Mouse (Mus musculus): ENCODE results near the gene 2310022B05Rik.
A peak's percentile ranks its signal among the peaks of the same experiment; 100 is the strongest.

Gene 2310022B05Rik

DNA sequence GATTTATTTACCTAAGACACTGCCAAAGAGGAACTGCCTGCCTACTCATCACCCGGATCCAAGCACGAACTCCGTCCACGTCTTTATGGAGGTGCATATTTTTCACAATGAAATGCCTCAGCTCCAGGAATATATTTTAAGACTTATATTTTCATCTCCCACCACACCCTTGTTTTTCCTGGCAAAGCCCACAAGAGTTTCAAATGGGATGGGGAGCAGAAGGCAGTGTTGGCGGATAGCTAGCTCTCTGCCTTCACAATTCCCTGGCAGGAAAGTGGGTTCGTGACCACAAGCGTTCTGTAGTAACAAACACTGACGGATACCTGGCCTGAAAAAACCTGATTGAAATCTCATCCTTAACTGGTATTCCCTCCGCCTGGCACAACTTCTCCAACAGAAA is 1.4 kb downstream of the 2310022B05Rik start:
- peak in 1 of 2 experiments; percentile 14 for DNase-seq (ENCODE audit: low spot score in 2 of 2)

DNA sequence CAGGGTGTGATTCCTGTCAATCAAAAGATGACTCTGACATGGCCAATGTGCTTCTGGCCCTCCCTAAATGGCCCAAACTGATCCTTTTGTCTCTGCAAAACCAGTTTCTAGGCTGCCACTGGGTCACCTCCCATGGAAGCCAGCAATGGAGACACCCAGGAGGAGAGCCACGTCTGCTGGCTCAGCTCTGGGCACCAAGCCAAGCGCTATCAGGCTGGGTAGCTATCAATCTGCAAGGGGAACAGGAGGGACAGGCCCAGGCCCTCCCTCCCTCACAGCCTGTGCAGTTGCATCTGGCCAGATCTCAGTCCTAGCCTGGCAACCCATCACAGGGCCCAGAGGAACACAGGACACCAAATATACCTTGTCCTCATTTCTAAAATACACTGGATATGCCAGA is 4.8 kb downstream of the 2310022B05Rik start:
- peak; percentile 77 to 83 for DNase-seq (ENCODE audit: low spot score in 2 of 2)

DNA sequence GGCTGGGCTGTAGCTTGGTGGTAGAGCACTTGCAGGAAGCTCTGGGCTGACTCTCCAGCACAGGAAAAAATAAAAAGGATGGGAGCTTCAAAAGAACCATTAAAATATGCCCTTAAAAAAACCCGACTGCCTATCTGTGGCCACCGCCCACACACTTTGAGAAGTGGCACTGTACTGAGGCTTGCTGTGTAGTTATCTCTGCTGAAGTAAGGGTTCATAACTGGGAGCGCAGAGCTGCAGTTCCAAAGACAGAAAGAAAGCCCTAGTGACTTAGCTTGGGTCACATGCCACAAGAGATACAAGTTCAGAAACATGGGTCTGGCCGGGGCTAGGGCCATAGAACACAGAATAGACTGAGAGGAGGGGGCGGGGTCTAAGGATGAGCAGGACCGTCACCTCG is 5.2 kb downstream of the 2310022B05Rik start:
- DNase-seq (ENCODE audit: low spot score in 2 of 2): no peak

DNA sequence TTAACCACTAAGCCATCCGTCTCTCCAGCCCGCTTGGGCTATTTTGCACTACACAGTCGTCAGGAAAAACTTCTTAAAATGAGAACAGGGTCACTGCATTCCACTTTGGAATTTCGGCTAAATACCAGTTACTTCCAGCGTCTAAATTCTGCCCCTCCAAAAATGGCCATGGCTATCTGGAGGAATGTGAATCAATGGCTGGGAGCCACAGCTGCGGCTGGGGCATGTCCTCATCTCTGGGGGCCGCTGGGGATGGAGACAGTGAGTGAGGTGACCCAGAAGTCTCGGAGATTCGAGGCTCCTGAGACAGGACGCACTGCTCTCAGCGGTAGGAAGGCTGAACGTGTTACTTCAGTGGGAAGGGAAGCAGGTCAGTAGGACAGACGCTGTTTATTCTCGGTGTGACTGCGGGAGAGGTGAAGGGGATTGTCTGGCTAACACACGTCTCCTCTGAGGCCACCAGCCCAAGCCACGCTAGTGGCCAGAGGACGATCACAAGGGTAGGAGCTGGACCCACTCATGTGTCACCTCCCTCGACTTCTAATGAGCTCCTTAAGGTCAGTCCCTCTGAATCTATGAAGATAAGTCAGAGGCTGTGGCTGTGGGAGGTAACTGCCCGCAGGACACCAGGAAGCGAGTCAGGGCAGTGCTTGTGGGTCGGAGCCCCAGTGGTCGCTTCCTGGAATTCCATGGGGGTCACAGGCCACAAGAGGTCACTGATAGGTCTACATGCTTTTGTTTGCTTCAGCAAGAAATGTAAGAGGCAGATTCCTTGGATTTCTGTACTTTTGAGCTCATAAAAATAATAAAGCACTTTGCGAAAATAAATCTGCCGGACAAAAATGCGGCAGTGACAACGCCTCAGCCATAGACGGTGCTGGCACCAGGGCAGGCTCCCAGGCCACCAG is 9.3 kb downstream of the 2310022B05Rik start:
- DNase-seq (ENCODE audit: low spot score in 2 of 2): no peak

DNA sequence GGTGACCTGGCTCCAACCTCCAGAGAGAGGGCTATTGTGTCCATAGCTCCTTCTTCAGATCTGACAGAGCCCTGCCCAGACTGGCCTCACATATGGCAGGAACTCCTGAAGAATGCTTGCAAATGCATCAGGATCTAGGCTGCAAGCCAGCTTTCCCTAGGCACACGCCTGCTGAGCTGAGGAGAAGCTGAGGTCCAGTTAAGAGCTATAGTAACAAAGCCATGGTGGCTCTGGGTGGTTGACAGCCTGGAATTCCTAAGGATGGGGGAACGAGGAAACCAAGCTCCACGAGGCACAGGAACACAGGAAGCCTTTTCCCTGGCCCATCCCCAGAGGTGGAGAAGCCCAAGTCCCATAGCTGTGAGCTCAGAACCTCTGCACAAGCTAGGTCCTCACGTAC is 10.6 kb downstream of the 2310022B05Rik start:
- no peak for DNase-seq (ENCODE audit: low spot score in 2 of 2)

DNA sequence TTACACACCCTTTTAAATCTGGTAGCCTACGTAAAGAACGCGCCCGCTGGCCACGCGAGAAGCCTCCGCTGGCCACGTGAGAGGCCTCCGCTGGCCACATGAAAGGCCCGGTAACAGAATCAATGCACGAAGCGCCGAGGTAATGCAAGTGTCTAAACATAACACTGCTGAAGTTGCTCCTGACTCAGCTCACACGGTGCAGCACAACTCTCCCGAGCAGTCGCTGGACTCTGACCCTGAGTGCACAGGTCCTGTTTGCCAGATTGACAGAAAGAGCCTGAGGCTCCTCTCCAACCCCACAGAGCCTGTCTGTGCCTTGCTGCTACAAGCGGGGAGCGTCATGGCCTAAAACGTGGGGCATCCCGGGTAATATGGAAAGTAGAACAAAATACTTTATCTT is 11.4 kb downstream of the 2310022B05Rik start:
- DNase-seq (ENCODE audit: low spot score in 2 of 2): no peak

DNA sequence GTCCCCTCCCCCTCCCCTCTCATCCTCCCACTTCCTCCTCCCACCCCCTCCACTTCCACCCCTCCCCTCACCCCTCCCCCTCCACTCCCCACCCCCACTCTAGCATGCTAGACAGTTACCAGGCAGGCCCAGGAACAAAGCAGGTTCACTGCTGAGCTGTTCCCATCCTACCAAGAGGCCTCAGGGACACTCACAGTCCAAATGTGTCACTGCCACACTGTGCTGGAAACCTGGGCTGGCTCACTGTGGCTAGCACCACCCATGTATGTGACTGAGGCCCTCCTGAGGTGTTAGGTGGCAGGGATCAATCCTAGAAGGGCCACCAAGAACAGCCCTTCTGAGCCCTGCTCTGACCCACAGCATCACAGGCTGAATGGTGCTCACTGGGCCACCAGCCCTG is 14.9 kb downstream of the 2310022B05Rik start:
- no peak for DNase-seq (ENCODE audit: low spot score in 2 of 2)

DNA sequence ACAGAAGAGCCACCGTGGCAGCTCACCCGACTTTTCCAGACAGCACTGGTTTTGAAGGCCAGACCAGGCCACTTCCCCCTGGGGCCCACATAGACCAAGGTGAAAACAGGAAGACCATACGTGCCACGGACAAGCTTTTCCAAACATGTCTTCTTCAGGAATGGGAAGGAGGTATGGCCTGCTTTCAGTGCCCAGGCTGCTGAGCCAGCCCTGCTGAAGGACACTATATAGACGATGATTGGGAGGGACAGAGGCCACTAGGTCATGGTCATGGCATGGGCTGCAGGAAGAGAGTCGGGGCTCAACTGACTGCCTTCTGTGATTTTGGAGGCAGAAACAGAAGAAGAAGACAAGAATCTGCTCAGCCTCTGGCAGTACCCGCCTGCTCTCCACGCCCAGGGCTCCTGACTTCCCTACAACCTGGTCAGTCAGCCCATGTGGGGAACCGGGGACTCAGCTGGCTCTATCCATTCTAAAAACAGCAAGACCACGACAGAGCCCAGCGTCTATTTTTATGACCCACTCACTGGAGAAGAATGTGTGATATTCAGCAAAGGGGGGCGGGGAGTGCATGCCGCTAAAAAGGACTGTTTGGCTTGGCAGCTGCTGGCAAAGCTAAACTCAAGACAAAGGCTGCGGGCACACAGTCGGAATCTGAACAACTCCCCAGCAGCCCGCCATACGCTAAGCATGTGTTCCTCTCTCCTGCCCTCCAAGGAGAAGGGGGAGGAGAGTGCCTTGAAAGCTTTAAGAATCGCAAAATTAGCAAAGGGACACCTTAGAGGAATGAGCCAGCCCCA is 19.4 kb downstream of the 2310022B05Rik start:
- DNase-seq (ENCODE audit: low spot score in 2 of 2): peak; percentile 15 to 28

DNA sequence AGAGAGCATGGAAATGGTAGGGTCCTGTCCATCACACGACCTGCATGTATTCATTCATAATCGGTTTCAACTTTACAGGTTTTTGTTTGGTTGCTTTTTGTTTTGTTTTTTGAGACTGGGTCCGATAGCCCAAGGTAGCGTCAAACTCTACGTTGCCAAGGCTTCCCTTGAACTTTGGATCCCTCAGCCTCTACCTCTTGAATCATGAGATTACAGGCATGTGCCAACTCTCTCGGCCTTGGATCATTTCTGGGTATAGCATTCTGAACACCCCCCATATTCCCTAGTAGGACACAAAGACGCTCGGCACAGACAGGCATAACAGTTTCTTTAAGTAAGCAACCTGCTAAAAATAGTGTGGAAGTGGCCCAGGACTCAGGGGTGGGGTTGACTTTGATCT is 21.6 kb downstream of the 2310022B05Rik start:
- DNase-seq (ENCODE audit: low spot score in 2 of 2): no peak

DNA sequence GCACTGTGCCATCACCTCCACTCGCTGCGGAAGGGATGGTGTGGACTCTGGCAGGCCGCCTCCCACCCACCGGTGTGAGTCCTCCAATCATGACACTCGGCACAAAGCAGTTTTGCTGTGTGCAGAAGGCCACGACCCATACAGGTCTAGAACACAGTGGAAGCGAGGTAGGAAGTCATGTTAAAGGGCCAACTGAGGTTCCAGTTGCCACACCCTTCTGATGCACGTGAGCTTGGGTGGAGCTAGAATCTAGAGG is 28.0 kb downstream of the 2310022B05Rik start:
- no peak for DNase-seq (ENCODE audit: low spot score in 2 of 2)

DNA sequence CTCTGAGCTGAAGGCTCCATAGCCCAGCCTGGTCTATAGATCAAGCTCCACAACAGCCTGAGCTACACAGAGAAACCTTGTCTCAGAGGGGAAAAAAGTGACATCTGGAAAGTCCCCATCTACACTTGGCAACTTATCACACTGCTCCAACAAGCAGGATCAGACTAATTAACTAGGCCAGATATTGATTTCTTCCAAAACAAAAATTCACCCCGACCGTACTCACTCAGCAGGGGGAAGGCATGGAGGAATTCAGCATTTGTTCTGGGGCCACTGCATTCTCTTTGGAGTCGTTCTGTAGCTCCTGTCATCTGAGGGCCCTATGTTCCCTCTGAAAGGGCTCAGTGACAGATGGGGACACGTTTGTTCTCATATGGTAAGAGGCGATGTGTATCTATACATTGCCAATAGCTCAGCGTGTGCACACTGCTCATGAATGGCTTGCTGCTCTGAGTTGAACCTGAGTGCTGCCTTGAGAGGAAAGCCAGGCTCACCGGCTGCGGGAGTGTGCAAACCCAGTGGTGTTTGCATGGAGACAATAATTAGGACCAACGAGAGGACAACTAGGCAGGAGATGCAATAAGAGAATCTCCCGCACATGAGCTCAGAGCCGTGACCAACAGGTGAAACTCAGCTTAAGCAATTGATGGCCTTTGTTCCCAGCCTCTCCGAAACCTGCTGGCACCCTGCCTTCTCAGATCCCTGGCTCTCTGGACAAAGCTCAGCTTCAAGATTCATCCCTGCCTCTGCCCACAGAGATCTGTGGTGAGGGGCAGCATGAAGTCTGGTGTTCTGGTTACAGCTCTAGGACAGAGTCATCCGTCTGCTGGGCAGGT is 28.5 kb downstream of the 2310022B05Rik start:
- no peak for DNase-seq (ENCODE audit: low spot score in 2 of 2)

DNA sequence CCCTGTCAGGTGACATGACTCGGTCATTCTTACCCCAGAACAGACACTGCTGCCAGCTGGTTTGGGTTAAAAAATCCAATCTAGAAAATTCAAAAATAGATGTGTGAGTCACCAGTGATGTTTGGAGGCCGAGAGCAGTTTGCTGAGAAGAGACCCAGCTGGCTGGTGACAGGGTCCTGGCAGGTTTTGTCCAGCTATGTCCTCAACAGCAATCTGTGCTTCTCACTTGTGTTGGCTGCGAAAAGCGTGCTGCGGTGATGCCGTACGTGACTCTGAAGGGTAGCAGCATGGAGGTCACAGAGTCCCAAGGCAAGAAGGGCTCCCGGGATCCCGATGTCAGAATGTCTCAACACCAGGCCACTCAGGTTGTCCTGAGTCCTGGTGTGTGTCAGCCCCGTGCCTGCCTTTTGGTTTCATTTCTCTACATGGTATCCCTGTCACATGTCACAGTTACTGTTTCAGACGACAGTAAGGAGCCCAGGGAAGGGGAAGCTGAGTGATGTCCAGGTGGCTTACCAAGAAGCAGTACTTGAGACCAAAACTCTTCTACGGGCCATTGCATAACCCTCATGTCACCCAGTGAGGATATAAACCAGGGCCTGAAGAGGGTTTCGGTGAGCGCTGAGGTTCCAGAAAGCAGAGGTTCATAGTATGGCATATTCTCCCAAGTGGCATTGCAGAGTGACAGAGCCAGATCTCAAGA is 30.0 kb downstream of the 2310022B05Rik start:
- DNase-seq (ENCODE audit: low spot score in 2 of 2): peak; percentile 60 to 71

DNA sequence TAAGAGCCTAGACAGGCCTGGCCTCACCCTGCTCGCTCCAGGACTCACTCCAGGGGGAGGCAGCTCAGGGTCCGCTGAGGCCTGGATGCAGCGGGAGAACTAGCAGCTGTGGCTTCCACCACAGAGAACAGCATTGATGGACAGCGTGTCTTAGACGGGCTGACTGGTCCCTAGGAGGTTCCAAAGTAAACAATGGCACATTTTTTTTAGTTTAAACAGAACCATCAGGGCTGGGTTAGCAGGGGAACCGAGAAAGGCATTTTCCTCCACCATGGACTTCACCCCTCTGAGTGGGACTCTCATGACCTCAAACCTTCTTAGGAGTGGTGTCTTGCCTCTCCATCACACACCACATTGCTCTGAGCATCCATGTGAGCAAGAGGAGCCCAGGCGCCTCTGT is 31.2 kb downstream of the 2310022B05Rik start:
- DNase-seq (ENCODE audit: low spot score in 2 of 2): no peak

DNA sequence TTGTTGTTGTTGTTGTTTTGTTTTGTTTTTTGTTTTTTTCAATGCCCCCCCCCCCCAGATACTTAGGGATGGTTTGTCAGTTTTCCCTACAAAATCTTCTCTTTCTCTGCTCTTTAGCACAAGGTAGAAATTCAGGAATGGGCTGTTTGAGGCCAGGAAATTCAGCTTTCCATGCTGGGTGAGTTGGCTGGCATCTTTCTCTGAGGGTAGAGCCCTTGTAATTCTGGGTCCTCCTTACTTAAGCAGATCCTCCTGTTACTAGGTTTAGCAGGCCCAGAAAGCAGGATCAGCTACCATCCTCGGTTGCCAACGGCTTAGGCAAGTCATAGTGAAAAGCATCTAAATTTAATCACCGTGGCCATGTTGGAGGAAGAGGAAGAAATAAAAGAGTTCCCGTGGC is 32.3 kb downstream of the 2310022B05Rik start:
- no peak for DNase-seq (ENCODE audit: low spot score in 2 of 2)

DNA sequence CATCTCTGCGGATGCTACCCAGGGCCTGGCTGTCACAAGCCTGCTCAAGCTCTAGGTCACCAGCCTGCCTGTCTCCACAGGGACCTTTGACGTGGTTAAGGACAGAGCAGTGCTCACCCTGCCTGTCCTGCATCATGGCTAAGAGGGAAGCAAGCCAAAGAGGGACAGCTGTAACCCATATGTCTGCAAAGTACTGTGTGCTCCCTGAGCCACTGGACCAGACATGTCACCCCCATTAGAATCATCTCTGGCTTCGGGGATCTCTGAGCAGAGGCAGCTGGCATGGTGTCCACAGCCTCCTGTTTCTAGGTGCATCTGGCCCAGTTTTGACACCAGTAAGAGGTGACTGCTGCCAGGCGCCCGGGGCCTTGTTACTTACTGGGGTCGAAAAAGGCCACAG is 32.7 kb downstream of the 2310022B05Rik start:
- DNase-seq (ENCODE audit: low spot score in 2 of 2): no peak

DNA sequence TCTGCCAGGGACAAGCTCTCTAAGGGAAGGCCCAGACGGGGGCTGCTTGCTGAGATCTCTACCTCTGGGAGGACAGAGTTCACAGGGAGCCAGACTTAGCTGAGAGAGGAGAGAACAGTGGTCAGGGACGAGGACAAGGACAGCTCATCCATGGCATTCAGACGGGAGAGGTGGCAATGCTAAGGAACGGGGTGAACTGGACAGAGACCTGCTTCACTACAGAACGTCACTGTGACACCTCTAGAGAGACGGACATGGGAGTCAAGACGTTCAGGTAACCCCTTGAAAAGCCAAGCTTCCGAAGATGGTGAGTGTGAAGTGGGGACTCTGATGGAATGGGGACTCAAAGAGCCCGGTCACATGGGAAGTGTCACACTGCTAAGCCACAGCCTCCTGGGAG is 36.9 kb downstream of the 2310022B05Rik start:
- no peak for DNase-seq (ENCODE audit: low spot score in 2 of 2)

DNA sequence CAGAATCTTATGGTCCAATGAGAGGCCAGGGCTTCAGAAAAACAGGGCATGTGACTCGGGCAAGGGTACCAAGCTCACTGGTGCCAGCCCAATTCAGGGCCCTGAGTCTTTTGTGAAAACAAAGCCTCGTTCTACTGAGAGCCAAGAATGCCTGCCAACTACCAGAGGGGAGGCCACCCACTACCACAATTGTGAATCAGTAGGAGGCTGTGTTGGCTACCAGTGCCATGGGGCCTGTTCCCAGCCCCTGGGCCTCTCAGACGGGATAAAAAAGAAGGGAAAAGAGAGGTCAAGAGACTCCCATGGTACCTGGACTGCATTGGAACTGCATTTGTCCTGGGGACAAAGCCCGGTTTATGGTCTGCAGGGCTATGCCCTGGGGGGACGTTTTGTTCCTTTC is 41.9 kb downstream of the 2310022B05Rik start:
- DNase-seq (ENCODE audit: low spot score in 2 of 2): no peak

DNA sequence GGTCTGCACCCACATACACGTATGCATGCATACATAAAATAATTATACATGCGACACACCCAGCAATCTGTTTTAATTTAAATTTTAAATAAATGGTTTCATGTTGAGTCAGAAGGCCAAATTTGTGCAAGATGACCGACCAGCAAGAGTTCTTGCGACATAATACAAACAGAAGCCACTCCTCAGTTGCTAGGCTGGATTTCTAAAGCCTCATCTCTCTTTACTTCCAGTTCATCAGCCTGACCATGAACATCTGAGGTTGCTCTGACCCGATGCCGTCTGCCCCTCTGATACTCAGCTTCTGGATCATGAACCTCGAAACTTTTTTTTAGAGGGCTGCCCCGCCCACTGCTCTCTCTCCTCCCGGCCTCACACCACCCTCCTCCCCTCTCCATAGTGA is 44.9 kb downstream of the 2310022B05Rik start:
- peak in 1 of 2 experiments; percentile 19 for DNase-seq (ENCODE audit: low spot score in 2 of 2)

DNA sequence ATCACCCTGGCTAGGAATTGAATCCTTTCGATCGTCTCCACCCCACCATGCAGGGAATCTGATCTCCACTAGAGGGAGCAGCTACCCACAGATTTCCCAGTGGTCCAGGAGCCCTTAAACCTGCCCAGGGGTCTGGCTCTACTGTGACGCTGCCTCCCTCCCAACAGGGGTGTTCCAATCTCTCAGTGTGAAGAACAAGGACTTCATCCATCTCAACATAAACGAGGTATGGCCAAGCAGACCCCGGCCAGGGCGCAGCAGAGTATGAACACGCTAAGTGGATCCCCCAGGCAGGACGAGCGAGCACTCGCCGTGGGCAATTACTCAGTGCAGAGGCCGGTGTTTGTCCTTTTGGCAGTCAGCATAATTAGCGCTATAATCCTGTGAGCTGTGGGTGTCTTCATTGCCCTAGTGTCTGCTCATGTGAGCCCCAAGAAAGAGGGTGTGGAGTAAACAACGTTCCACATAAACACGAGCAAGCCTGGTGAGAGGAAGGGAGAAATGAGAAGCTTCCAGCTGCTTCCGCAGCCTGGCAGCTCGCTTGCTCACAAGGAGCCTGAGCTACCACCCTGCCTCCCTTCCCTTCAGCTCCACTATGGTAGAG is 45.8 kb downstream of the 2310022B05Rik start:
- DNase-seq (ENCODE audit: low spot score in 2 of 2): peak; percentile 63 to 71

DNA sequence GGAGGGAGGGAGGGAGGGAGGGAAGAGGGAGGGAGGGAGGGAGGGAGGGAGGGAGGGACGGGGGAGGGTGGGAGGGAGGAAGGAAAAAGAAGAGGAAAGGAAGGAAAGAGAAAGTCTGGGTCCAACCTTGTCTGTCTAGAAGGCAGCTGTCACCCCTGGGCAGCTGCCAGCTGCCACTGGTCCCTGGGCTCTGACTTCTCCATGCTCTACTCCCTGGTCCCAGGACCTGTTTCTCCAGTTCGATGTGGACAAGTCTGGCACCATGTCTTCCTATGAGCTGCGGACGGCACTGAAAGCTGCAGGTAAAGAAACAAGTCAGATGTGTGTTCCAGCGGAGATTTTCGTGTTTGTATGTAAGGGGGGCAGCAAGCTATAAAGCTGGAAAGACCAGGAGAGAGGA is 48.8 kb downstream of the 2310022B05Rik start:
- no peak for DNase-seq (ENCODE audit: low spot score in 2 of 2)

DNA sequence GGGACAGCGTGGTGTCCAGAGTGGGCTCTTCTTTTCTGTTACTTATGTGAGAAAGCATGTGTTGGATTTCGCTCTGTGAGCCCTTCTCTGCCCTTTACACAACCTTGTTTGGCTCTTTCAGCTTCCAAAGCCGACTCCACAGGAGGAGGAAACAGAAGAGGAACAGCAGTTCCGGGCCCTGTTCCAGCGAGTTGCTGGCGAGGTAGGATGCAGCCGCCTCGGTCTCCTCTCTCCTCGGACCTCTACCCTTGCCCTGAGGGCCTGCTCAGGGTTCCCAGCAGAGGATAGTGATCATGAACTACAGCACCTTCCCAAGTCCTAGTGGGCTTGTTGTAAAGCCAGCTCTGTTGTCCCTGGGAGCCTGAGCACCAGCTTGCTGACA is 54.2 kb downstream of the 2310022B05Rik start:
- DNase-seq (ENCODE audit: low spot score in 2 of 2): no peak
